Mouse (Mus musculus): Measurements from ENCODE around the gene Gipc3.

GRCm38 (mm10) chr10:81388505-81389055 is 45.5 kb upstream of the Gipc3 start, which contains the start of gene Gm48552:
- TF ChIP-seq USF1 (IDR thresholded peaks at IDR 0.05; ENCODE audit: low read depth), result no peak
- no peak for TF ChIP-seq CTCF (IDR thresholded peaks at IDR 0.05; ENCODE audit: control insufficient read depth, insufficient read depth, insufficient read length)
- no peak for TF ChIP-seq MAX (IDR thresholded peaks at IDR 0.05)

All from C2C12 (cell line).